Mouse (Mus musculus) lung, adult 2 months (tissue): ENCODE results near the gene Prkrip1.
"Not testable (repeated sequence)": the region's sequence is repeated elsewhere in the genome, so short reads cannot be mapped to it uniquely, and the experiment has no call there.

Experiments used
- CTCF ChIP-seq: fragments of 200-500 bp; IDR thresholded peaks from 2 replicates; pipeline ENCODE4 v1.5.1; 2011; ENCODE audit warnings: mild to moderate bottlenecking, low read length, control low read depth; ENCODE audit not compliant: insufficient read depth
- POLR2A ChIP-seq: fragments of 200-500 bp; IDR thresholded peaks from 2 replicates; pipeline ENCODE4 v1.6.1; 2011; ENCODE audit warnings: low read depth, mild to moderate bottlenecking, control low read depth, low read length, borderline replicate concordance; ENCODE audit errors: extremely low read depth

- TF ChIP-seq POLR2A, CTCF: not testable (repeated sequence)
Measured at GRCm38 (mm10) chr5:136211341-136212102, 12.8 kb upstream of the Prkrip1 start.
